Mouse (Mus musculus): ENCODE results near the gene Hps5. TPM values are rescaled to one million over a fixed set of nuclear protein-coding genes. Genes with fewer than 3 reads are reported as not detected.
"Not testable (repeated sequence)": the region's sequence is repeated elsewhere in the genome, so short reads cannot be mapped to it uniquely, and the experiment has no call there.

The Hps5 gene
- polyA plus RNA-seq, 1 experiment from 2014 or later: 11.8 TPM

DNA sequence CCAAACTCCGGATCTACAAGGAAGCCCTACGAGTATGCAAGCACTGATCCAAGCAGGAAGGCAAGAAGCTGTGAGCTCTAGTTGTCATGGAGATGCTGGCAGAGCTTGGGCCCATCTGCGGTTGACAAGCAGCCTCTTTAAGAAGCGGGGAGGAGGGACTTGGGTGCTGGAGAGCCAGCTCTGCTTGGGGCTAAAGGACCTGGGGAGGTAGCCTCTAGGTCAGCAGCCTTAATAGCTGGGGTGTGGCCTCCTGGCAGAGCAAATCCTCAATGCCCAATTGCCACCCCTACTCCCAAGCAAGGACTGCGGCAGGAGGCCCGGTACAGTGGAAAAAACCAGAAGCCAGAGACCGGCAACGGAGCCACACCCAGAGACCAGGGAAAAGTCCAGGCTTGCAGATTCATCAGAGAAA, 43.0 kb upstream of the Hps5 start:
- no peaks in the 10 kb centered on the region for H3K9me3 ChIP-seq (replicated peaks; ENCODE audit: control insufficient read depth, low read length)
- H3K4me3 ChIP-seq (ENCODE audit: low read depth, low read length): no peak overlapping the region
- no peaks in the 10 kb centered on the region for H3K36me3 ChIP-seq (ENCODE audit: control insufficient read depth, insufficient read depth, low read length)
- H3K27ac ChIP-seq (ENCODE audit: low read depth, low read length): peak overlapping the region; percentile 30
- 16% methylated on average over 8 of the region's 8 CpGs for WGBS (ENCODE audit: insufficient replicate concordance)
- H3K9ac ChIP-seq (ENCODE audit: low read depth, low read length): peak overlapping the region; percentile 6; the same call in 1 of the 2 replicates
- no peak for ATAC-seq (replicated peaks; ENCODE audit: insufficient number of reproducible peaks, low FRiP score, low TSS enrichment)
- H3K4me2 ChIP-seq: peak overlapping the region; percentile 32; the same call in 1 of the 2 replicates
- peaks cover 19% of the 10 kb centered on the region for H3K4me1 ChIP-seq (ENCODE audit: control insufficient read depth, insufficient read depth, low read length)
- no peaks in the 10 kb centered on the region for H3K27me3 ChIP-seq (ENCODE audit: control insufficient read depth, insufficient read depth, low read length)

DNA sequence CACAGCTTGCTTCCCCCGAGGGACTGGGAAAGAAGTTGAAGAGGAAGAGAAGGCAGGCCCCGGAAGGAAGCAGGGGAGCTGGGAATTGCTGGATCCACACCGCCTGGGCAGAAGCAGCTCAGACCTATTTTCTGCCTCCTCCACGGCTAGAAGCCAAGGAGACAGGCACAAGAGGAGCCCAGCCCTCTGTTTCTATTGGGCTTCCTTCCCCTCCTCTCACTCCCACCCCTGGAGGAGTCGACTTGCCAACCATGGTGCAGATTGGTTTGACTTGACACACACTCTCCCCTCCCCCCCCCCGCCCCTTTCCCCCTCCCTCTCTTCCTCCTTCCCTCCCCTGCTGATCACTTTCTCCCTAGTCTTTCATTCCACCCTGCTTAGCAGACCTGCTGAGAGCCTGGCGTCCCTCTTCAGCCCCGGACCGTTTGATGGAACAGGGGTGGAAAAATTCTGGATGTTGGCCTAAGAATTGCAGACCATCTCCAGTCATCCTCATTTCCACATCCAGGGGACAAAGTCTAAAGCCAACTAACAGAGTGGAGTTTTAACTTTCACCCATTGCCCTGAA, 42.3 kb upstream of the Hps5 start:
- Histone ChIP-seq H3K27ac (ENCODE audit: low read depth, low read length) (peak overlapping the region; percentile 30), H3K36me3 (ENCODE audit: control insufficient read depth, insufficient read depth, low read length) (no peaks in the 10 kb centered on the region), H3K9ac (ENCODE audit: low read depth, low read length) (peak overlapping the region; percentile 6; the same call in 1 of the 2 replicates), H3K9me3 (replicated peaks; ENCODE audit: control insufficient read depth, low read length) (no peaks in the 10 kb centered on the region), H3K4me1 (ENCODE audit: control insufficient read depth, insufficient read depth, low read length) (peaks cover 23% of the 10 kb centered on the region), H3K4me2 (peak overlapping the region; percentile 11; the same call in 1 of the 2 replicates), H3K27me3 (ENCODE audit: control insufficient read depth, insufficient read depth, low read length) (no peaks in the 10 kb centered on the region), H3K4me3 (ENCODE audit: low read depth, low read length) (no peak overlapping the region)
- 3% methylated on average over 9 of the region's 9 CpGs for WGBS (ENCODE audit: insufficient replicate concordance)
- ATAC-seq (replicated peaks; ENCODE audit: insufficient number of reproducible peaks, low FRiP score, low TSS enrichment): 0 out of 2 replicates have a peak, but pooled peaks have one; percentile 29

DNA sequence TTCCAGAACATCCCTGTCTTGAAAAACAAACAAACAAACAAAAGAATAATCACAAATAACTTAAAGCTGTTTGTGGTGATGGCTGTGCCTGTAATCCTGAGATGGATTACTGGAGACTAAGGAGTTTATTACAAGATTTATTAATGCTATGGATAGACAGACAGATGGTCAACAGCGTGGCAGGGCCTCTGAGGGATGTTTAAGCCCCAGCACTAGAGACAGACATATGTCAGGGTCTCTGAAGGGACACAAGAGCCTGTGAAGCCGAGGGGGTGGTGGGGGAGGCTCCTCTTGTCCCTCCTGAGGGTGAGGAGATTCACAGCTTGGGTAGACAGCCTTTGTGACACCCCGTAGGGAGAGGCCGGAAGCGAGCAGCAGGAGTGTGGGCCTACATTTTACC, 41.2 kb upstream of the Hps5 start:
- 60% methylated on average over 5 of the region's 5 CpGs for WGBS (ENCODE audit: insufficient replicate concordance)

GRCm38 (mm10) chr7:46836357-46836756, 40.5 kb upstream of the Hps5 start:
- no peaks in the 10 kb centered on the region for H3K9me3 ChIP-seq (replicated peaks; ENCODE audit: control insufficient read depth, low read length)
- H3K27me3 ChIP-seq (ENCODE audit: control insufficient read depth, insufficient read depth, low read length): no peaks in the 10 kb centered on the region
- 59% methylated on average over 5 of the region's 5 CpGs for WGBS (ENCODE audit: insufficient replicate concordance)
- H3K27ac ChIP-seq (ENCODE audit: low read depth, low read length): no peak overlapping the region
- peaks cover 27% of the 10 kb centered on the region for H3K4me1 ChIP-seq (ENCODE audit: control insufficient read depth, insufficient read depth, low read length)
- H3K4me3 ChIP-seq (ENCODE audit: low read depth, low read length): no peak overlapping the region
- H3K36me3 ChIP-seq (ENCODE audit: control insufficient read depth, insufficient read depth, low read length): no peaks in the 10 kb centered on the region
- no peak for ATAC-seq (replicated peaks; ENCODE audit: insufficient number of reproducible peaks, low FRiP score, low TSS enrichment)
- H3K4me2 ChIP-seq: no peak overlapping the region
- no peak overlapping the region for H3K9ac ChIP-seq (ENCODE audit: low read depth, low read length)

More for the DNA sequence above, 41.2 kb upstream of the Hps5 start:
- Histone ChIP-seq H3K9ac (ENCODE audit: low read depth, low read length) (no peak overlapping the region), H3K4me3 (ENCODE audit: low read depth, low read length) (no peak overlapping the region), H3K36me3 (ENCODE audit: control insufficient read depth, insufficient read depth, low read length) (no peaks in the 10 kb centered on the region), H3K27me3 (ENCODE audit: control insufficient read depth, insufficient read depth, low read length) (no peaks in the 10 kb centered on the region), H3K27ac (ENCODE audit: low read depth, low read length) (no peak overlapping the region), H3K4me2 (no peak overlapping the region), H3K4me1 (ENCODE audit: control insufficient read depth, insufficient read depth, low read length) (peaks cover 24% of the 10 kb centered on the region), H3K9me3 (replicated peaks; ENCODE audit: control insufficient read depth, low read length) (no peaks in the 10 kb centered on the region)
- ATAC-seq (replicated peaks; ENCODE audit: insufficient number of reproducible peaks, low FRiP score, low TSS enrichment): no peak

- Histone ChIP-seq H3K4me3 (ENCODE audit: low read depth, low read length) (no peak overlapping the region), H3K27me3 (ENCODE audit: control insufficient read depth, insufficient read depth, low read length) (no peaks in the 10 kb centered on the region), H3K4me1 (ENCODE audit: control insufficient read depth, insufficient read depth, low read length) (peaks cover 34% of the 10 kb centered on the region), H3K36me3 (ENCODE audit: control insufficient read depth, insufficient read depth, low read length) (no peaks in the 10 kb centered on the region), H3K9ac (ENCODE audit: low read depth, low read length) (no peak overlapping the region), H3K4me2 (no peak overlapping the region), H3K27ac (ENCODE audit: low read depth, low read length) (no peak overlapping the region), H3K9me3 (replicated peaks; ENCODE audit: control insufficient read depth, low read length) (no peaks in the 10 kb centered on the region)
- ATAC-seq (replicated peaks; ENCODE audit: insufficient number of reproducible peaks, low FRiP score, low TSS enrichment): no peak
- 39% methylated on average over 11 of the region's 14 CpGs for WGBS (ENCODE audit: insufficient replicate concordance)
Observed at GRCm38 (mm10) chr7:46834994-46835610, 39.2 kb upstream of the Hps5 start.

DNA sequence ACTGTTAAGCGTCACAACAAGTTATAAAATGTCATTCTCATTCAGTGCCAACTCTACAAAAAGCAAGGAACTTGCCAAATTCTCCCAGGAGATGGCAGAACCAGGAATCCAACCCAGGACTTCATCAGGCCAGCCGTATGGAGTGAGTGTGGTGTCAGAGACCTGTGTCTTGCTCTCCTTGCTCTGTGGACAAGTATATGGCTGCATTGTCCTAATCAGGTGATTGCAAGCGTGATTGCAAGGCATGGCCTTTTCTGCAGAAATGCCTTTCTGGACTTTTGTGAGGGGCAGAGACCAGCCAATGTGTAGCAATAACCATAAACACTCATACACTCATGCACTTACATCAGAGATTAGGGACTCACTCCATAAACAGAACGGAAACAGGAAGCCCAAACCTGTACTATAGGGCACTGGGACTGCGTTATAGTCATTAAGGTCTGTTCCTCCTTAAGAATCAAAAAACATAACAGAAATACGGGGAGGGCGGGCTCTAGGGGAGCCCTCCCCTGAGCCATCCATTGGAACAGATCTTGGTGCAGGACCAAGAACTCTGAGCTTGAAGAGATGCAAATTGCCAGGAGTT, 37.9 kb upstream of the Hps5 start:
- Histone ChIP-seq H3K4me2 (no peak overlapping the region), H3K27ac (ENCODE audit: low read depth, low read length) (no peak overlapping the region), H3K4me1 (ENCODE audit: control insufficient read depth, insufficient read depth, low read length) (peaks cover 24% of the 10 kb centered on the region), H3K36me3 (ENCODE audit: control insufficient read depth, insufficient read depth, low read length) (no peaks in the 10 kb centered on the region), H3K27me3 (ENCODE audit: control insufficient read depth, insufficient read depth, low read length) (no peaks in the 10 kb centered on the region), H3K9ac (ENCODE audit: low read depth, low read length) (no peak overlapping the region), H3K9me3 (replicated peaks; ENCODE audit: control insufficient read depth, low read length) (no peaks in the 10 kb centered on the region), H3K4me3 (ENCODE audit: low read depth, low read length) (no peak overlapping the region)
- no peak for ATAC-seq (replicated peaks; ENCODE audit: insufficient number of reproducible peaks, low FRiP score, low TSS enrichment)
- 75% methylated on average over 7 of the region's 7 CpGs for WGBS (ENCODE audit: insufficient replicate concordance)

DNA sequence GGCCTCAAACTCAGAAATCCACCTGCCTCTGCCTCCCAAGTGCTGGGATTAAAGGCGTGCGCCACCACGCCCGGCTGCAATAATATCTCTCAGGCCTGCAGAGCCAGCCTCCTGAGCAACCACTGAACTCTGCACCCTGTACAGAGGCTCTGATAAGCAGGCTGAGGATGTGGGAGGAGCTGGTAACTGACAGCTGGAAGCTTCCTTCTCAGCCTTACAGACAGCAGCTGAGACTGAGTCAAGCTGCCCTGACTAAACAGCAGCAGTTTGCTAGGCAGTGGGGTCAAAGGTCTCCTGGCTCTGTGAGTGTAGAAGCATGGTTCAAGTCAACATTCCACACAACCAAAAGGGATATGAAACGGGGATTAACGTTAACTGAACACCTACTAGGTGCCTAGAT, 37.4 kb upstream of the Hps5 start:
- H3K9me3 ChIP-seq (replicated peaks; ENCODE audit: control insufficient read depth, low read length): no peaks in the 10 kb centered on the region
- no peak overlapping the region for H3K4me2 ChIP-seq
- no peak overlapping the region for H3K27ac ChIP-seq (ENCODE audit: low read depth, low read length)
- H3K27me3 ChIP-seq (ENCODE audit: control insufficient read depth, insufficient read depth, low read length): no peaks in the 10 kb centered on the region
- no peak overlapping the region for H3K9ac ChIP-seq (ENCODE audit: low read depth, low read length)
- H3K36me3 ChIP-seq (ENCODE audit: control insufficient read depth, insufficient read depth, low read length): no peaks in the 10 kb centered on the region
- H3K4me3 ChIP-seq (ENCODE audit: low read depth, low read length): no peak overlapping the region
- peak; percentile 66 for ATAC-seq (replicated peaks; ENCODE audit: insufficient number of reproducible peaks, low FRiP score, low TSS enrichment)
- H3K4me1 ChIP-seq (ENCODE audit: control insufficient read depth, insufficient read depth, low read length): peaks cover 20% of the 10 kb centered on the region
- WGBS (ENCODE audit: insufficient replicate concordance): 24% methylated on average over 6 of the region's 6 CpGs

DNA sequence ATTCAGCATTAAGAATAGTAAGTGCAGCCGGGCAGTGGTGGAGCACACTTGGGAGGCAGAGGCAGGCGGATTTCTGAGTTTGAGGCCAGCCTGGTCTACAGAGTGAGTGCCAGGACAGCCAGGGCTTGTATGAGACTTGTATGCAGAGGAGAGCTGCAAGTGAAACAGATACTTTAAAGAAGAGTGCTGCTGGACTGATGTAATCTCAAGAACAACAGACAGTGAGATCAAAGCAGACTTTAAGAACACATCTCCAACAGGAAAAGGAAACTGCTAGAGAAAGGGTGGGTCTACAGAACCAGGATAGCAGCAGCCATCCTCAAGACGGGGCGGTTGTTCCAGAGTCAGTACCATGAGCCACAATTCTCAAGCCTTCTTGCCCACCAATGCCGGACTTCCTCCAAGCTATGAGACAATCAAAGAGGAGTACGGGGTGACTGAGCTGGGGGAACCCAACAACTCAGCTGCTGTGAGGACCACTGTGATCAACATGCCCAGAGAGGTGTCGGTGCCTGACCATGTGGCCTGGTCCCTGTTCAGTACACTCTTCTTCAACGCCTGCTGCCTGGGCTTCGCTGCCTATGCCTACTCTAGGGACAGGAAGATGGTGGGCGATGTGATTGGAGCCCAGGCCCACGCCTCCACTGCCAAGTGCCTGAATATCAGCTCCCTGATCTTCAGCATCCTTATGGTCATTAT, 36.4 kb upstream of the Hps5 start:
- peaks cover 27% of the 10 kb centered on the region for H3K4me1 ChIP-seq (ENCODE audit: control insufficient read depth, insufficient read depth, low read length)
- not testable (repeated sequence) for H3K9me3 ChIP-seq (replicated peaks; ENCODE audit: control insufficient read depth, low read length); H3K36me3 ChIP-seq (ENCODE audit: control insufficient read depth, insufficient read depth, low read length); H3K4me2 ChIP-seq; H3K4me3 ChIP-seq (ENCODE audit: low read depth, low read length); H3K27me3 ChIP-seq (ENCODE audit: control insufficient read depth, insufficient read depth, low read length); H3K27ac ChIP-seq (ENCODE audit: low read depth, low read length); H3K9ac ChIP-seq (ENCODE audit: low read depth, low read length); ATAC-seq (replicated peaks; ENCODE audit: insufficient number of reproducible peaks, low FRiP score, low TSS enrichment)
- WGBS (ENCODE audit: insufficient replicate concordance): 81% methylated on average over 11 of the region's 11 CpGs
